Mouse (Mus musculus) lung, postnatal 0 days (tissue): ENCODE data around the gene Usp48.

Source experiments
- CTCF ChIP-seq: IDR thresholded peaks from 2 replicates; pipeline ENCODE4 v1.5.1; 2016; ENCODE audit warnings: antibody characterized with exemption, mild to moderate bottlenecking
- EP300 ChIP-seq: IDR thresholded peaks from 2 replicates; pipeline ENCODE4 v1.6.1; 2016; ENCODE audit warnings: antibody characterized with exemption, mild to moderate bottlenecking, control low read depth

GRCm38 (mm10) chr4:137607023-137607422, 13.5 kb downstream of the Usp48 start:
- TF ChIP-seq CTCF (no peak), EP300 (no peak)
